Mouse (Mus musculus) lung, postnatal 14 days (tissue): ENCODE data around the gene Lemd1.
"Not testable (repeated sequence)": the region's sequence is repeated elsewhere in the genome, so short reads cannot be mapped to it uniquely, and the experiment has no call there.

ENCODE experiments used
- DNase-seq: peaks from one replicate; pipeline ENCODE4 v3.0.0; 2021

Lemd1 gene

DNA sequence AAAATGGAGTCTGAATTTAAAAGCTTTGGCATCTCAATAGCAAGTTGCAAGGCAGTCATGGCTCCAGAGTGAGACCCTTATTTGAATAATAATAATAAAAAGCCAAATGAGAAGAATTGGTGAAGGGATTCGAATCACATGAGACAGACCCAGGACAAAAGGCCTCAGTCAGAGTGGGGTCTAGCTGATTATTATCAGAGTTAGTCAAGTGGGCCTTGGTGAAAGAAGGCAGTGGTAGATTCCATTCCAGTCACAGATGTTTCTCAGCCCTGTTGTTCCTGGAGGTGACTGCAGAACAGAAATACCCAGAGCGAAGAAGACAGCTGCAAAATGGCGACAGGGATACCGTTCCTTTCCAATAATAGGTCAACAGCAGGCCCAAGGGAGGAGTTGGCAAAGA lies 72.4 kb downstream of the Lemd1 start:
- DNase-seq, result no peak

DNA sequence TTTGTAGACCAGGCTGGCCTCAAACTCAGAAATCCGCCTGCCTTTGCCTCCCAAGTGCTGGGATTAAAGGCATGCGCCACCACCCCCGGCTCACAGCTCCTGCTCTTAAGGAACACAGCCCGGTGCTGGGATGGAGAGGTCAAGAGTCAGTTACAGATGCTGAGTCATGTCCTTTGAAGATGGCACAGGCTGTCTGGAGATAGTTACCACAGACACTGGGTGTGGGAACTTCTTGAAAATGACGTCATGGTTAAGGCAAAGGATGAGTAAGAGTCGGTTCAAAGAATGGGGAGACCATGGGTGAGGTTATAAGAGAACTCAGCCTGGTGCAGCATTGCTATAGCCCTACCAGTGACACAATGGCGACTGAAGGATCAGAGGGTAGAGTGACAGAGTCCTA lies 73.3 kb downstream of the Lemd1 start:
- no peak for DNase-seq

DNA sequence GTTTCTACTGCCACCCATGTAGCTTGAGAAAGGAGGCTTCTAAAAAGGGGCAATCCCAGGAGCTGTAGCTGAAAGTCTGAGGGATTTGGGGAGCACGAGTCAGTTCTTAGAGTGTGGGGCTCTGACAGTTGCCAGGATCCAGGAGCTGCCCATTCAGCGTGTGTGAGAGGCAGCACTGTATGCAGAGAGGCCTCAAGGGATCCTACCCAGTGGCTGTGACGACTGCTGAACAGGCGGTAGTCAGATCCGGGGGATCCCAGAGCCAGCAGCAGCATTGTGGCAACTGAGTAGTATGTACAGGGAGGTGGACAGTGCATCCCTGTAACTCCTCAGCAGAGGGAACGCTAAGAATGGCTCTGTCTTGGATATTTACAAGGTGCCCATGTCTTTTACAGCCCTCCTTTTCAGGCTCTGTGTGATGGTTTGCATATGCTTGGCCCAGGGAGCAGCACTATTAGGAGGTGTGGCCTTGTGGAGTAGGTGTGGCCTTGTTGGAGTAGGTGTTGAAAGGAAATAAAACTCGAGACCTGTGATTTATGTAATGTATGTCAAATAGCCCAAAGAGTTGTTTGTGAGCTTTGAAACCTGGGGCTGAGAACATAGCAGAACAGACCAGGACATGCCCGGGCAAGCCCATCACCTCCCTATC lies 74.1 kb downstream of the Lemd1 start:
- DNase-seq, result peak; percentile 22

DNA sequence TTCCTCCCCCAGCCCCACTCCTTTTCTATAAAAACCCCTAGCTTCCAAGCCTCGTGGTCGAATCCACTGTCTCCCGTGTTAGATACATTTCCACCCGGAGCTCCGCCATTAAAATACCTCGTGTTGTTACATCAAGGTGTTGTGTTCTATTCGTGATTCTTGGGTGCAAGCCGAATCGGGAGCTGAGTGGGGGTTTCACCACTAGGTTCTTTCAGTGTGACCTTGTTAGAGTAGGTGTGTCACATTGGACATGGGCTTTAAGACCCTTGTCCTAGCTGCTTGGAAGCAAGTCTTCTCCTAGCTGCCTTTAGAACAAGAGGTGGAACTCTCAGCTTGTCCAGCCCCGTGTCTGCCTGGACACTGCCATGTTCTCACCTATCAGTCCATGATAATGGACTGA lies 74.7 kb downstream of the Lemd1 start:
- no peak for DNase-seq

DNA sequence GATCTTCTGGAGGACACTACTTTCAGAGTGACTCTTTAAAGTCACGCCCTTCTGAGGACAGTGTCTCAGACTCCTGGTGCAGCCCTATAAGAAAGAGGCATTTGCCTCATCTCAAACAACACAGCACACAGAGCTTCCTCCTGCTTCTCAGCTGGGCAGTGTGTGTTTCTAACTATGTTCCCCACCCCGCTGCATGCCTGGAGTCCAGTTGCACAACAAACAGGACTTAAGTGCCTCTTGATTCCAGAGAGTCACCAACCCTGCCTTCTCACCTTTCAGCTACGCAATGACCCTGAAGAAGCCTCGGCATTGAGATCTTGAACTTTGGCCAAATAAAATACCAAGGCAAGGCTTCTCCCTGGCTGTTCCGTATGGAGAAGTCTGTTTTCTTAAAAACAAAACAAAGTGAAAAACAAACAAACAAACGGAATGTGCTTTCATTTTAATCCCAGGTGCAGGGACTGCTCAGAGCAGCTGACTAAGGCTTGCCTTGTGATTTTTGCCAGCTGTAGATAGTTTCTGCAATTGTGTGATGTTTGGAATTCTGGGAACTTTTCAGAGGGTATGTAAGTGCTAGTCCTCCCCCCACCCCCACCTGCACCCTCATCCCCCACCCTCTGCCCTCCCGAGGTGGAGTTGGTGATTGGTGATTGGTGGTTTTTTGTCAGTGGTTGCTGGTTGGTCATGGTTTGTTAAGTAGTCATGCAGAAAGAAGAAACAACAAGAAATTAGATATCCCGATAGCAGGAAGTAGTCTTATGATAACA lies 75.7 kb downstream of the Lemd1 start:
- peak; percentile 58 for DNase-seq

DNA sequence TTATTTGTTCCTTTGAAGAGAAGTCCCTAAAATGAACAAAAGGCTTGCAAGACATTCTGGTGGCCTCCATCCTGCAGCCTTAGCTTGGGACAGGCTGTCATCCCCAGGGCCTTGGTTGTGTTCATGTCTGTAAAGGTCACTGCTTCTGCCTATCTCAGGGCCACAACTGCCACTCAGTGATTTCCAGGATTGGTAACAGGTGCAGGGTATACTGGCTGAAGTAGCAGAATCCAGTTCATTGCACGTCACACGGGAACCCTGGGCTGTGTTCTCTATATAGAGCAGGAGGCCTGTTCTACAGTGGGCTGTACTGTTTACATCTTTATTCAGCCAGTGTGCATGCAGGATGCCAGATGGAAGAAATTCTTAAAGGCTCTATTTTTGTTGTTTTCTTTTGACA lies 76.7 kb downstream of the Lemd1 start:
- no peak for DNase-seq

DNA sequence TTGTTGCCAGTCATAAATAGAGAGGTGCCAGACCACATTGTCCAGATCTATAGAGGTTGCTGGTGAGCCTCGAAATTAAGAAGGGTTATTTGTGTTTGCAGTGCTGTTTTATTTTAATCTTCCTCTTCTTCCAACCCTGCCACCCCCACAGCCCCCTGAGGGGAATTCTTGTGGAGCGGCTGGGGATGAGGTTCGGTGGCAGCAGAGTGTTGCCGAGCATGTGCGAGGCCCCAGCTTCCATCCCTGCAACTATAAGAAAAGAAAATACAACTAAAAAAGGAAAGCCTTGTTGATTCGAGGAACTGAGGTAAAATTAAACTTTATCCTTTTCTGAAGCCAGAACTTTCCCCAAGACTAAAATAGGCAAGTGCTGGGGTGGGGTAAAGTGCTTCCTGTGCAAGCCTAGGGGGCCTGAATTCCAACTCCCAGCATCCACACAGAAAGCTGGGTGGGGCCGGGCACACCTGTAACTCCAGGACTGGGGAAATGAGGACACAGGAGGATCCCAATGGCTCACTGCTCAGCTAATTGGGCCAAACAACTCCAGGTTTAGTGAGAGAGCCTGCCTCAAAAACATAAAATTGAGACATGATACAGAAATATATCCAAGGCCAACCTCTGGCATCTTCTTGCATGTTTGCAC lies 77.3 kb downstream of the Lemd1 start:
- DNase-seq, result no peak

DNA sequence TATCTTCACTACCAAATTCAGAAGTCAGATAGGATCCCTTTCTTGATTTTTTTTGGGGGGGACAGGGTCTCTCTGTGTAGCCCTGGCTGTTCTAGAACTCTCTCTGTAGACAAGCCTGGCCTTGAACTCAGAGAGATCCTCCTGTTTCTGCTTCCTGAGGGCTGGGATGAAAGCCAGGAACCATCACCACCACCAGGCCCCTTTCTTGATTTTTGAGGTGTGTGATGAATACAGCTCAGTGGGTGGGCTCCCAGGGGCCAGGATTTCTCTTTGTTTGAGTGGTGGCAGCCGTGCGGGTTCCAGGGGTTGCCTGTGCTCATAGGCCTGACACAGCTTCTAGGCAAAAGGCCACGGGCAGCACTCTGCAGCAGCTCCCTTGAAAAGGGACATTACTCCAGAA lies 80.0 kb downstream of the Lemd1 start:
- DNase-seq, result no peak

DNA sequence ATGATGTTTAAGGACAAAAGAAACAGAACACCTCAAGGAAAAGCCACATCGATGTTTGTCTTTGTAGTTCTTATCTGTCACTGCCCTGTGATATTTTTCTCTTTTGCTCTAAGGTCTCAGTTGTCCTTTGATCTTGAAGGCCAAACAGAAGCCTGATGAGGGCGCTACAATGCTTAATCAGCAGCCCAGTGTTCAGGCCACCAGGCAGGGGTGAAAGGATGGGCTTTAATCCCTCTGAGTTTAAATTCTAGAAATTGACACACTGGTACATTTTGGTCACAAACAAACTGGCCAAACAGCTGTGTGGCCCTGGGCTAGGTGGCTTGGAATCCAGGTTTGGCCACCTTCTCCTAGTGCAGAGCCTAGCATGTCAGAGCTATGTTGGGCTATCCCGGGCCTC lies 85.5 kb downstream of the Lemd1 start:
- DNase-seq, result no peak

DNA sequence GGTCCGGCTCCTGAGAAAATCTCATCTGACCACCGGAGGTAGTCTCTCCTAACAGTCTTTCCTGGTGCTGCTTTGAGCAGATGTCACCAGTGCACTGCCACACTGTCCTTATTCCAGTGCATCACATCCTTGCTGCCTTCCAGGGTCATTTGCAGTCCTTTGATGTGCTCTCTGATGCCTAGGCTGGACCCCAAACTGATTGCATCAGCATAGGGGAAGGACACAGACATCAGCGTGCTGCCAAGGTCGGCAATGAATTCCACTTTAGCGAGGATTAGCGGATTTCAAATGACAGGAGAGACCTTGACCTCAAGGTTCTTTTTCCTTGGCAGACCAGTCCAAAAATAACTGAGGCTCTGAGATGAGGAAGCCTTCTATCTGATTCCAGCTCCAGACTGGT lies 85.9 kb downstream of the Lemd1 start:
- DNase-seq, result no peak

DNA sequence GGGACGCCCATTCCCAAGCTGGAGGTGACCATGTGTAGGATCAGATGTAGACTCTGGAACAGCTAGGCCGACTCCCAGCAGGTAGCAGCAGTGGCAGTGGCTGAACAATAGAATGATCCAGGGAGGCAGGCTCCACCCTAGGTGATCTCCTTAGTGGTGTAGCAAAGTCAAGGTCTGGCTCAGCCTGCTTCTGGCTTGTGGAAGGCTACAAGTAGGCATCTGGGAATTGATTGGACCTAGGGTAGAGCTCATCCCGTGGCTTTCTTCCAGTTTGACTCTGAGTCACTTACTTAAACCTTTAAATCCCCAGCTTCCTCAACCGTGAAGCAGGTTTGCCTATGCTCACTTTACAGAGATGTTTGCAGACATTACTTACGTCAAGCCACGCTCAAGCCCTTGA lies 89.4 kb downstream of the Lemd1 start:
- not testable (repeated sequence) for DNase-seq

DNA sequence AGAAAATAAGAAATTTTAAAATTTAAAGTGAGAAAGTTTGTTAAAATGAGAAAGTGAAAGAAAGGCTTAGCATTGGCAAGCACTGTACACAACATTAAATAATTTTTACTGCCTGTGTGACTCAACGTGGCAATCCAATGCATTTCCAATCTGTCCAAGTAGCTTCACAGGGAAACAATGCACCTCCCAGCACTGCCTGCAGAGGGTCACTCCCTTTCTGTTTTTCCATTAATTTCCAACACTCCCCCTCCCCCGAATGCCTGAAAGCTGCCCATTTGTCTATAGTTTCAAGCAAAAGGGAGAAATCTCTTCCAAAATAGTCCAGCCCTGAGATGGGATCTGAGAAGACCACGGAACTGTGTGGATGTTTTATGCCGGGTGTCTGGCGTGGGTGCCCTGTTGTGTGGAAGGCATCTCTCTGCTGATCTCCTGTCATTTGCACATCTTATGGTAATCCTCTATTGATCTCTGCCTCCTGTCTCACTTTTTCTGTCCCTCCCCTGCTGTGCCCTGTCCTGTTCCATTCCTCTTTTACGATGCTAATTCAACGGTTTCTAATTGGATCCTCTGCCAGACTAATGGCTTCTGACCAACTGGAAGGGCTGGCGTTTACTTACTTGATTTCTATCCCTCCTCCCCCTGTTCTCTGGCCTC lies 90.4 kb downstream of the Lemd1 start:
- DNase-seq, result no peak

DNA sequence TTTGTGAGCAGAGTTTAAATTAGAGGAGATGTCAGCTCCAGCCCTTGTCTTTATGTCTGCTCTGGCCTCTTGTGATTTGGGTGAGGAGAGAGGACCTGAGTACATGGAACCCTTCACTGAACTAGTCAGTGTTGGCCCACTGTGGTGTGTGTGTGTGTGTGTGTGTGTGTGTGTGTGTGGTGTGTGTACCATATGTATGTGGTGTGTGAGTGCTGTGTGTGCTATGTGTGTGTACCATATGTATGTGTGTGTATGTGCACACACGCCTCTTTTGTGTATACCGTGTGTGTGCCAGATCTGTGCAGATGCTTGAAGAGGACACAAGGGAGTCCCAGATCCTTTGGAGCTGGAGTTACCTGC lies 90.9 kb downstream of the Lemd1 start:
- no peak for DNase-seq

DNA sequence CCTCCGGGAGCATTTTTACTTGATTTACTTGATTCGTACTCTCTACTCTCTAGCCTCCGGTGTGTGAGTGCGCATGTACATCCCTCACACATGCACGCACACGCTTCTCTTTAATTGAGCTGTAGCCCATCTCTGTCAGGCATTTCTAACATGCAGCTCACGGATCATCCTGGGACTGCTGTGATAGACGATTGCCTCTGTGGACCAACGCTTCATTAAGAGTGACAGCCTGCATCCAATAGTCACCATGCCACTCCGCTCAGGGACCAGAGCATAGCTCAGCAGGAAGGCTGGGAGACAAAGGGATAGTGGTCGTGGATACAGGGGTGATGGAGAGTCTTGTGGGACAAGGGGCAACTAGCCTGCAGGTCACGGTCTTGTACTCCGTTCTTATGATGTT lies 91.8 kb downstream of the Lemd1 start:
- DNase-seq, result no peak

DNA sequence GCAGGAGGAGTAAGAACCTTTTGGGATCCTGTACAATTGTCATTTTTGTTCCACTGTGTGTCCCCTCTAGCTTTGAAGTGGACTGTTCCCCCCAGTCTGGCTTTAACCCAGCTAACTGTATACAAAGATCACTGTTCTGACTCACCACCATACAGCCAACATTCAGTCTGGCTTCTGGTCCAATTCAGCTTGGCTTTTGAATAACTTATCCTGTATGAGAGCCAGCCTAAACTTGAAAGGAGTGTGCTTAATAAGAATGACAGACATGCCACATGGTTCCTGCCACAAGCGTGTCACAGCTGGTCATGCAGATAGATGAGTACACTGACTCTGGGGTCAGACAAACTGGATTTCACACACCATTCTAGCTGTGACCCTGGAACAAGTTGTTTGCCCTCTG lies 95.5 kb downstream of the Lemd1 start:
- DNase-seq, result no peak

DNA sequence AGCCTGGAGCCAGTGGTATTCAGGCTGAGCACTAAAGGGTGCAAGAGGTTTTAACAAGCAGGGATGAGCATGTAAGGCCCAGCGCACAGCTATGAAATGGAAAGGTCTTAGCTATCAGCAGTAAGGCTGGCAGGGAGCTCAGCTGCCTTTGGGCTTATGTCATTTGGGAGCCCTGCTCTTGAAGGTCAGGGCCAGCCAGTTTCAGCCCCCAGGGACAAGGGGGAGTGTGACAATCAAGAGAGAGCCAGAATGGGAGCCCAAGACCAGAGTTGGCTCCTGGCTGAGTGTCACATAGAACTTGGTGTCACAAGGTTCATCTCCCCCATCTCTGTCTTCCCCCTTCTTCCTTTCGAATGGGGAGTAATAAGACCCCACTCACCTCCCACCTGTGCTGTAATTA lies 96.2 kb downstream of the Lemd1 start:
- DNase-seq, result no peak

DNA sequence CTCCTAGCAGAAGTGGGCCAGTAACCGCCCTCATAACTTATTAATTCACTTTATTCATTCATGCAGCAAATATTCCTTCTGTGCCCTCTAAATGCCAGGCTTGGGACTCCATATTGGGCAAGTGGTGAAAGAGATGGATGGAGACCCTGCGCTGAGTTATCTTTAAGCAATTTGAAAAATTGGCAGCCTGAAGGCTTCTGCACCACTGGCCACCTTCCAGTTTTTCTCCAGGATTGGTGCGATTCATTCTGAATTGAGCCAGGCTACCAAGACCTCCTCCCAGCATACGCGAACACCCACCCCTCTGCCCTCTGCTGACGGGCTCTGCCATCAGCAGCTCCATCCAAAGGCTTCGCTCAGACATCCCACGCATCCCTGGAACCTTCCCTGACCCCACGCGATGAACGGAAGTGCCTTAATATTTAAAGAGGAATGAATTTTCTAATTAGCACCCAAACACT lies 96.8 kb downstream of the Lemd1 start:
- no peak for DNase-seq

DNA sequence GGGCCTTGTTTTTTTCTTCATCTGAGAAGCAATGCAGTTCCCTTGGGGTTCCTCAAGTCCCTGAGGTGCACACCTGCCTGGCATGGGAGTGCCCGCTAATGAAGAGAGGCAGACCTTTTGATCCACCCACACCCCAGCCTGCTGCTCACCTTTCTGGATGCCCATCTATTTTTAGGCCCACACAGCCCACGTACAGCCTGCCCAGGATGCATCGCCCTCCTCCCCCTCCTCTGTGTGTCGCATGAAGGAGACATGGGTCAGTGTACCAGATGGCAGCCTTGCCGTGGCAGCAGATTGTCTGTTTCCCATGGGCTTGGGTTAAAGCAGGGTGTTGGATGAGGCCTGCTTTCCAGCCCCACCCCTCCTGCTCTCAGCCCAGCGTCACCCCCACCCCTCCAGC lies 98.7 kb downstream of the Lemd1 start:
- no peak for DNase-seq

DNA sequence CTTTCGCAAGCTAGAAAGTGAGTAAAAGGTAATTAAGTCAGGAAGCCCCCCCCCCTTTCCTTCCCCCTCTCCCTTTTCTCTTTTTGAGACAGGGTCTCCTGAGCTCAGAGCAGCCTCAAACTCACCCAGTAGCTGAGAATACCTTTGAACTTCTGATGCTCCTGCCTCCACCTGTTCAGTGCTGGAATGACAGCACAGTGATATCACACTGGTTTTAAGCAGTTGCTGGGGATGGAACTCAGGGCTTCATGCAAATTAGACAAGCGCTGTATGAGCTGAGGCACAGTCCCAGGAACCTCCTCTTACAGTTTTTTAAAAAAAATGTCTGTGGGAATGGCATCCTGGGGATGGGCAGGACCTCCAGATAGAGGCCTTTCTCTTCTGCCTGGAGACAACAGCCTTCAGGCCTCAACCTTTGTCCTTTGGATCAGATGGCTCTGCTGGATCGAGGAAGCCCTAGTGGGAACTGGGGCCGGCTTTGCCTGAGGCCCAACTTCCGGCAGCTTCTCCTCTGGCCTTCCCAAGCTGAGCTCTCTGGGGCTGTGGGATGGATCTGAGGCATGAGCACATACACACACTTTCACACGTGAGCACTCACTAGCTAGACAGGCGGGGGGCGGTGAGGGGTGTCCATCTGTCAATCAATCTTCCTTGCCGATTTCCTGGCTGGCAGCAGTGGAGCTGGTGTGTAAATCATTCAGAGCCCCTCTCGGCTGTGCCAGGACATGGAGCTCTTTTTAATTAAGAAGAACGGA lies 99.9 kb downstream of the Lemd1 start:
- DNase-seq, result no peak

DNA sequence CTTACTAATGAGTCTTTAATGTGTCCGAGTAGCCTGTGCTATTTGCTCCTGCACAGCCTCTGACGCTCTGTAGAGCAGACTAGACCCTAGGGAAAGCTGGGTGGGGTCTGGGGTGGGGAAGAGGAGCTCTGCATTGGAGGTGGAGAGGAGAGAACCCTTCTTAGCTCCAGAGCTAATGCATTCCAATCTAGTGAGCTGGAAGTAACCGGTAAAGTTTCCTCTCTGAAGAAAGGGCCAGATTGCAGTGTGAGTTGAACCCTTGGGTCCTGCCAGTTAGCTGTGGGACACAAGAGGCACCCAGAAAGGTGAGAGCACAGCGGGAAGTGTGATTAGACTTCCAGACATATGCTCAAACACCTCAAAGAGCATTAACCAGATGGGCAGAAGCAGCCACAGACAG lies 100.5 kb downstream of the Lemd1 start:
- DNase-seq, result no peak

DNA sequence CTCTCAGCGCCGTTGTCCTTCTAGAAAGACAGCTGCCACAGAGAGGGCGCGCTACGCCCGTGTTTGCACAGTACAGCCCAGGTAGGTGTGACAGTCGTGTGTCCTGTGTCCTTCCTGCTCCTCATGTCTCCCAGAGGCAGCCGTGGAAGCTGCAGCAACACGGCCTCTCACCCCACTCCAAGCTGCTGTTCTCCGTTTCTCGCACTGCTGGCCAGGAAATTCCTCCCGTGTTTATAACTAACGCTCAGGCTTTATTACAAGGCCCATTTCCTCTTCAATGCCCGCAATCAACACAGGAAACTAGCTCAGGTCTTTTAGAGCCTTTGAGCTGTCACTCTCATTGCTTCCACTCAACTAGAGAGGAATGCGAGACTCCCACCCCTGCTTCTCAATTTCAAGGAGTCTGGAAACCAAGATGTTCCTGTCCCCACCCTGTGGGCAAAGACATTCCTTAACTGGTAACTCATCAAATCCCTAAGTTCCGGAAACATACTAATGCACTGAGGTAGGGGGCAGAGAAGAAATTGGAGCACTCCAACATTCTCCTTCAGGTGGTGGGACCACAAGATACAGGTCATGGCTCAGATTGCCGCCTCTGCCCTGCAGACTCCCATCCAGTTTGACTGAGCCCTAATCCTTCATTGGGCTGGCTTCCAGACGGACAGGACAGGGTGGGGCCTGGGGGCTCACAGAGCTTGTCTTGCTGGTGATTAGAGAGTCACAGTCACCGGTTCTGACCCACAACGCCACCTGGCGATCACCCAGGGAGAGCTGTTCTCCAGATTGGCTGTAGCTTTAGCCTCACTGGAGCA lies 101.3 kb downstream of the Lemd1 start:
- peak; percentile 62 for DNase-seq

DNA sequence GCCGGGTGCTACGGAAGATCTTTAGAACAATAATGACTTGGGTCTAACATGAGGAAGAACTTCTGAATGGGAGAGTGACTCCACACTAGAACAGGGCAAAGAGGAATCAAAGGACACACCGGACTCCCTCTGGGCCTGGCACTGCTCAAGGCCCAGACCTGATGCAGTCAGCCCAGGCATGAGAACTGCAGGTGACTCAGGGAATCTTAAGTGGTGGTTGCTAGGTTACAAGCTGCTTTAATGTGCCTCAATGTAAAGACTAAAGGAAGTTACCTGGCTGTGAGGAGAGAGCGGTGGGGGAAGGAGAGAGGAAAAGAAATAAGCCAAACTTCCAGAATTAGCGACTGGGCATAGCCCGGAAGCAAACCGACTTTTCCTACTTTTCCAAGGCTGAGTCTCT lies 104.3 kb downstream of the Lemd1 start:
- no peak for DNase-seq
